Mouse (Mus musculus): ENCODE results near the gene Spry1.
"Not testable (repeated sequence)": the region's sequence is repeated elsewhere in the genome, so short reads cannot be mapped to it uniquely, and the experiment has no call there.

The Spry1 gene

DNA sequence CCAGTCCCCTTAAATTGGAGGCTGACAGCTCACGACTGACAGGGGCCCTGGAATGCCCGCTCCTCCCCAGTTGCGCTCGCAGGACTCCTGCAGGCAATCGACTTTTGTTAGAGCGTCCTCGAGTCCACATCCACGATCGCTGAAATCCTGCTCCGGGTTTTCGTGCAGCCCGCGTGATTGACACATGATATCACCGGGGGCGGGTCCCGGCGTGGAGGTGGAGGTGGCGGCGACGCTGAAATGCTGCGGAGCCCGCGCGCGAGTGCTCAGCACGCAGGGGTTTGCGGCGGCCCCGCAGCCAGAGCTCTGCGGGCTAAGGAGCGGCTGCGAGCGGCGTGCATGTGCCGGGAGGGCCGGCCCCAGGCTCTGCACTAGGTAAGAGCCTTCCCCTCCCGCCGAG lies at the start of gene Spry1:
TSS of gene Spry1 (plus strand) at position 258 of the 400 bp plus-strand sequence.
- DNase-seq (ENCODE audit: low spot score in 2 of 2): peak; percentile 93

DNA sequence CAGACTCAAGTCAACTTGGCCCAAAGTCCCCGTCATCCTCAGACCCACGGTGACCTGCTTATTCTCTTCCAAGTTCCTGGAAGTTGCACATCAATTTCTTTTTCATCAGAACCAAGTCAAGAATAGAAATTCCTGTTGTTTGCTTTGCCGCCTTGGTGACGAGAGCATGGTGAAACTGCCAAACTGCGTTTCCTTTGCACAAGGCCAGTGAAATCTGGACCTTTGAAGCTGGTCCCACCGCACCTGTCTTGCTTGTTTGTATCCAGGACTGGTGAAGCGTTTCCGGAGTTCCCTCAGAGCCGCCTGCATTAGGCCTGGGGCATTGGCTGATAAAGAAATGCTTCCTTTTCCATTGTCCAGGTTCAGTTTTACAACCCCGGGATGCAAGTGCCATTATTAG lies 44.0 kb upstream of the Spry1 start:
- DNase-seq (ENCODE audit: low spot score in 2 of 2): no peak

DNA sequence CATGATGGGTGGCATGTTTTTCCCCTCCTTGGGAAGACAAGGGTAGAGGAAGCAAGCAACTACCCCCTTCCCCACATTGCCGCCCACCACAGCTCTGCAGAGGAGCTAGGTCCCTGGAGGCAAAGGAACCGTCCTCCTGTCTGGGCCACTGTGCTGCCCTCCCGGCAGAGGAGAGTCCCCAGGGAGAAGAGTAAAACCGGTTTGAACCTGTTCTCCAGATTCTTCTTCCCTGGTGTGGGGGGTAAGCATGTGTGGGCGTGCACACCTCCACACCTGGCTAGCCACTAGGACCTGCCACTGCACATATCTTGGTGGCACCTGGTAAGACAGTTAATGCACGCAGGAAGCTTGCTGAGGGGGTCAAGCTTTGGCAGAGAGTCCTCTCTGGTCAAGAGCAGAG lies 43.2 kb upstream of the Spry1 start:
- DNase-seq (ENCODE audit: low spot score in 2 of 2): no peak

DNA sequence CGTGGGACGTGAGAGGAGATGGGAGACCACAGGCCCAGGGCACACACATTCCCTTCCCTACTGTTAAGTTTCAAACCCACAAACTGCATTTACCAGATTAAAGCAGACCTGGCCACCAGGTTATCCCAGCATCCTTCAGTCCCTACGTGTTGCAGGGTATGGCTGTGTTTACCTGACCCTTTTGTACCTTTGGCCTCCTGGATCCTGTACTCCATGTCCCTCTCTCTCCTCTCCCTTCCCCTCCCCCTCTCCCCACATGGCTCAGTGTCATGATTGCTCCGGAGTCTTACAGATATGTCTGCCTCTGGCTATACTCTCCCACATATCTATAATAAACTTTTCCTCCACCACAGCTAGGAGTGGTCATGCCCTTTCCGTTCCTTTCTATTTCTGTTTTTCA lies 42.5 kb upstream of the Spry1 start:
- no peak for DNase-seq (ENCODE audit: low spot score in 2 of 2)

DNA sequence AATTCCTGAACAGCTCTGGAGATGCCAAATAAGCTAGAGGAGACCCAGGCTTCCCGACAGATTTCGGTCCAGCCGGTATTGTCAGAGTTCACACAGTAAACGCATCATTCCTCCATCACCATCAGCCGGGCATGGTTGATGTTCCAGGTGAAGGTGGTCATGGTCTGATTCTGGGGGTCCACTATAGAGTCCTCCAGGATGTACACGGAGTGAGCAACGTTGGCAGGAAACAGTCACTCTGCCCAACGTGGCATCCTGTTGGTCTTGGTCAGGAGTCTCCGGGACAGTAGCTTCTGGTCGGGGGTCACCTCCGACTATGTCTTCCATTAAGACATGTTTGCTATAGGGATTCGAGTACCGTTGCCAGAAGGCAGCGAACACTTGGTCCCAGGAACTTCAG lies 40.1 kb upstream of the Spry1 start:
- DNase-seq (ENCODE audit: low spot score in 2 of 2): not testable (repeated sequence)

DNA sequence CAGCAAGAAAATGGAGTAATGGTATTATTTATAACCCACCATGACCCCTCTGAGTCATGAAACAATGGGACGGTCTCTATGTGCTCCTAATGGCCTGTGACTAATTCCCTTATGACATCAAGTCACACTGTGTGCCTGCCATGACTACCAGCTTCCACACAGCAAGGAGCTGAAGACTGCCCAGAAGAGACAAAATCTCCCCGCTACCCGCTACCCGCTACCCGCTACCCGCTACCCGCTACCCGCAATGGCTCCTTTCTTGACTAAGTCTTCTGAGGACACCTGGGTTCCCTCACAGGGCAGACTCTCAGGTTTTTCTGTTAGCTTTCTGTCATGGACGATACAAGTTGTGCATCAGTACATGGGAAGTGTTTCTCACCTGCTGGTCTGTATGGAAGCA lies 37.4 kb upstream of the Spry1 start:
- no peak for DNase-seq (ENCODE audit: low spot score in 2 of 2)

DNA sequence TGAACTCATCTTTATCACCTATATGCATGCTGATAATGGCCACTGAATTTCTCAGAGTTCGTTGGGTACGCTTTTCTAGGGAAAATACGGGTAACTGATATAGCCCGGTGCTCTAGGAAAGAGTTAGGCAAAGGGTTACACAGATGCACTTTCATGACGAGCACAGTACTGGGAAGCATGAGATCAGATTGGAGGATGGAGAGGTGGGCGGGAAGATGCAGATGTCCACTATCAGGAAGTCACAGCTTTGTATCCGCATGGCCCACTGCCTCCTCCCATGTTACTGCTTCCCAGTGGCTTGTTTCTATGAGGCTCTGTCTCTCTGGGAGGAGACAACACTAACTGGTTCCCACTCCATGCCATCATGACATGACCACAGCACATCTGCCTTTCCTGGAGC lies 36.9 kb upstream of the Spry1 start:
- DNase-seq (ENCODE audit: low spot score in 2 of 2): no peak

DNA sequence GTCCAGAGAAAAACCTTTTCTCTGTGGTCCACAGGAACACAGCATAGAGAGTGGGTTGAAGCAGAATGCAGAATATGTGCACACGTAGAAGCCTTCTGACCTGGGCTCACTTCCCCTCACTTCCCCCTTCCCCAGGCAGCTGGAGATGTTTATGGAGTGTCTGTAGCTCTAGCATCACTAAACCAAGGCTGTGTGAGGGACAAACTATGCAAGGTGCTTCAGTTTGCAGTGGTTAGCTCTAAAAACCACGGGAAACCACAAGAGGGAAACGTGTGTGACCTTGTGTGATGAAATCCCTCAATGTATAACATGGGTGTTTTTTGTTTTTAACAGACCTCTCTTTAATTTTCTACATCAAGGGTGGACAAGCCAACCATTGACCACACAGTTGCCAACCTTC lies 36.2 kb upstream of the Spry1 start:
- DNase-seq (ENCODE audit: low spot score in 2 of 2): no peak

DNA sequence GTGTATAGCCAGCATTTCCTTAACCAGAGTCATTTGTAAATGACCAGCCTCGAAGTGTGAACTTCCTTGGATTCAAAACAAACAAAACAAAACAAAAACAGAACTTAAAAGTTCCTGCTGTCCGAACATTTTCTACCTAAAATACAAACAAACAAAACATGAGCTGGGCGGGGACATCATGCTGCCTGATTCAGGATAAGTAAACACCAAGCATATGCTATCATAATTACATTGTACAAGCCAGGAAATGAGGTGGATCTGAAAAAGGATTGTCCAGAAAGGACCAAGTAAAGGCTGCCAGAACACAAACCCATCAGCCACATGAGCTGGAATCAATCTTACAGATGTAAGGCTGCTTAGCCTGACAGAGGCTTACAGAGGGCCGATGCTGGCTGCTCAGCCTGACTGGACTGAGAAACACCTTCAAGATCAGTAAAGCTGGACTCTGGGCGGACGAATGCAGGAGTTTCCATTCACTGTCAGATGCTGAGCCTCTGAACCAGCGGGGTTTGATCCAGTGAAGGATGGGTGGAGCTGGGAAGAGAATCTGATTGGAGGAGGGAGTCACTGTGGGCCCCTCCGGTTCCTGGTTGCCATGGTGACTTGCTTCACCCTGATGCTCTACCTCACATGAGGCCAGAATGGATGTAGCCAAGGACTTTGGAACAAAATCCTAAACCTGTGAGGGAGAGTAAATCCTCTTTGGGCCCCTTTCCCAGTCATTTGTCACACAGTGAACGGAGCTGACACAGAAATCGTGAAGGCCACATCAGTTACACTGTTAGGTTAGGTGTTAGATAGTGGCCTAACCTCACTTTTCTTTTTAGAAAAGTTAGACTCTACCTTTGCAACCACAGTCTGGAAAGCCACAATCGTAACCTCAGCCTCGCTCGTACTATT lies 34.5 kb upstream of the Spry1 start:
- DNase-seq (ENCODE audit: low spot score in 2 of 2): no peak

DNA sequence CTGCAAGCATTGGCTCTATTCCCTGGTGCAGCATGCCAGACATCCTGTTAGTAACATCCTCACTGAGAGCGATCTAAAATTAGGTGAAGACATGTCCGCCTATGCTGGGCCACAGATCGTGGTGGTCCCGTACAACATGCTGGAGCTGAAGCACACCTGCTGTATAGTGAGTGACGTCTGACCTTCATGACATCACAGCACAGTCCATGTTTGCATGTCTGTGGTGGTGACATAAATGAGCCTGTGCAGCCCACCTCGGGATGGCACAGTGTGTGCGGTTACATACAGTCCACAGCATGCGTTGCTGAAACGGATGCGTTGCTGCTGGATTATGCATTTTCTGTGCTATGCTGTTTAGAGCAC lies 33.9 kb upstream of the Spry1 start:
- no peak for DNase-seq (ENCODE audit: low spot score in 2 of 2)

DNA sequence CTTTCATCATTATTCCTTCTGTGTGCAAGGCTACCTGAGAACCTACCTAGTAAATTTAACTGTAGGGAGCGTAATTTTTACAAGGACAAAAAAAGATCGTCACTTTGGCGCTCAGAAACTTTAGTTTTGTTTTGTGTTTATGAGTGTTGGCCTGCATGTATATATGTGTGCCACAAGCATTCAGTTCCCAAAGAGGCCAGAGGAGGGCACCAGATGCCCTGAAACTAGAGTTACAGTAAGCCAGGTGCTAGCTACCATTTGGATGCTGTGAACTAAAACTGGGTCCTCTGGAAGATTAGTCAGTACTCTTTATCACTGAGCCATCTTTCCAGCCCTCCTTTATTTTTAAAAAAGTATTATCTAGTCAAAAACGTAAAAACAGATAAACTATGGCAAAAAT lies 30.8 kb upstream of the Spry1 start:
- DNase-seq (ENCODE audit: low spot score in 2 of 2): no peak

DNA sequence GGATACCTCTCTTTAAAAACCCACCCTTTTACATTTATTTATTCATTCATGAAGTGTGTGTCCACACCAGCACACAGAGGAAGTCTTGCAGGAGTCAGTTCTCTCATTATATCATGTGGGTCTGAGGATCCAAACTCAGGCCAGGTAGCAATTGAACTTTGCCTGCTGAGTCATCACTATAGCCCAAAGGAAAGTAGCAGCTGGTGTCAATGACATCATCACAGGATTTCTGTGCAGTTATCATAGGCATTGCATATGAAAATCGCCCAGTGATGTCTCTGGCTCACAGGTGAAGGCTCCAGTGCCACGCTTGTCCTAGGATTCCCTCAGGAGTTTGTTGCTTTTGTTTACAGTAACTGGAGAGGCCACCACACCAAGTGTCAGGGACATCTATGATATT lies 29.1 kb upstream of the Spry1 start:
- no peak for DNase-seq (ENCODE audit: low spot score in 2 of 2)

DNA sequence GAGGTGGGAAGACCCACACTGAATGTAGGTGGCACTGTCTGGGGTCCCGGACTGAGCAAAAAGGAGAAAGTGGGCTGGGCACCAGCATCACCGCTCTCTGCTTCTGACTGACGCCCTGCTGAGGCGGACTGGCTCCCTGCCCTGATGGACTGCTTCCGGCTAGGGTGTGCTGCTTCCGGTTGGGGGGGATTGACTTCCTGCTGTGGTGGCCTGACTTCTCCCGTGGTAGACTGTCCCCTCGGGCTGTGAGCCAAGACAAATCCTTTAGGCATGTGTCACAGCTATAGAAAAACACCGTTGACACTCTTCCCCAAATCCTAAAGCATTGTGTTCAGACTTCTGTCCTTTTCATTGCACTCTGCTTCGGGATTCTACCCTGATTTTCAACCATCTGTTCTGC lies 26.0 kb upstream of the Spry1 start:
- no peak for DNase-seq (ENCODE audit: low spot score in 2 of 2)

DNA sequence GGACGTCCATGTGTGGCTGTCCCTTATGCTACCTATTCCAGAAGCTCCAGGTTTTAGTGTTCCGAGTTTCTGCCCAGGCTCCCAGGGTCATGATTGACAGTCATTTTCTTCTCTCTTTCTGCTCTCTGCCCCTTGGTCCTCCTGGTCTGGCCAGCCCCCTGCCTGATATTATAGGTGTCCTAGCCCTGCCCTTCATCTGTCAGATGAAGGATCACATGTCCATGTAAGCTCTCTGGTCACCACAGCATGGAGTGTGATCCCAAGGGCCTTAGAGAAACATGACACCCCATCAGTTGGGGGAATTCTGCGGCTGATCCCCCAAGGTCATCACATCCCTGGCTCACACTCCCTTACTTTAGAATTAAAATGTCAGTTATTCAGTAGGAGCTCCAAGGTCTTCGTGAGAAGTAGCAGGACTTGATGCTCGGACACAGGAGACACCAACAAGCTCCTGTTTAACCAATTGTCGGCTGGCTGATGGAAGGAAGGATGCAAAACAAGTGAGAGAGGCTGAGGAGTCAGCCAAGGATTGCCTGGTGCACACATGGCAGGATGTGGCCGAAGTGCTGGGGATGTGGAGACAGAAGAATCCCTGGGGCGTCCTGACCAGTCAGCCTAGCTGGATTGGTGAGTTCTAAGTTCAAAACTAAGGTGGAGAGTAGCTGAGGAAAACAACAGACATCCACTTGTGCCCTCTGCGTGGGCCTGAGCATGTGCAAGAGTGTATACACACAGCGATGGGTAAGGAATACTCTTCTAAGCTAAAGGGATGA lies 24.7 kb upstream of the Spry1 start:
- DNase-seq (ENCODE audit: low spot score in 2 of 2): no peak

DNA sequence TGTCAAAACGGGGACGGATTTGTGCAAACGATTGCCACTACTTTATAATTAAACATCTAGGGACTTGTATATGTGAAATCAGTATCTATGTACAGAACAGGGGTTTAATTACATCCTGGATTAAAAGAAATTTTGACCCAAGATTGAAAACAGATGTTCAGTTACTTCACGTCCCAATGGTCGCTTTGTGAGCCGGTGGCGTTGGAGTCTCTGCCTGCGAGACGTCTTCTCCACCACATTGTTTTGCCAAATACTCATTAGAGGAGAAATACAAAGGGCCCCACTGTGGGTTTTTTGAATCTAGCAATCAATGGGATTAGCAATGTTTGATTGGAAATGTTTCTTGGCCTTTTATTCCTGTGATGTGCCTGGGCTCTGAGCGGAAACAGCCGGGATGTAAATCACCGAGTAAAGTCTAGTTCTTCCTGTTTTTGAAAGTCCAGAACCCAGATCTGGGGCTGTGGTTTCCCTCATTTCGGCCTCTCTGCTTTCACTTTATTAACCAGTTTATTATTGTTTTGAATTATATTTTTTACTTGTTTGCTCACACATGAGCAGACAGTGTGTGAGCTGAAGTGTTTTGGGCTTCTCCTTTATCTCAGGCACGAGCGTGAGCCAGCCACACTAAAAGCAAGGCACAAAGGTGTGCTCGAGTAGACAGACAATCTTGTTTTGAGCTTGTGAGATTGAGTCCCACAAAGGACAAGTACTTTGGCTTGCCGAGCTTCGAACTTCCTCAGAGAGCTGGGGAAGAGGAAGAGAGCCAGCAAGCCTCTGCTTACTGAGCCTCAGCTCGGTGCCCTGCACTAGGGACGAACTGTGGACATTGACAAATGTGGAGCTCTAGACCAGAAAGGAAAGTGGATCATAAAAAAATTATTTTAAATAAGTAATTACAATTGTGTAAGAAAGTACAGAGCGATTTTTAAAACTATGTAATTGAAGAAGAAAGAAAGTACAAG lies 22.9 kb upstream of the Spry1 start:
- DNase-seq (ENCODE audit: low spot score in 2 of 2): no peak

DNA sequence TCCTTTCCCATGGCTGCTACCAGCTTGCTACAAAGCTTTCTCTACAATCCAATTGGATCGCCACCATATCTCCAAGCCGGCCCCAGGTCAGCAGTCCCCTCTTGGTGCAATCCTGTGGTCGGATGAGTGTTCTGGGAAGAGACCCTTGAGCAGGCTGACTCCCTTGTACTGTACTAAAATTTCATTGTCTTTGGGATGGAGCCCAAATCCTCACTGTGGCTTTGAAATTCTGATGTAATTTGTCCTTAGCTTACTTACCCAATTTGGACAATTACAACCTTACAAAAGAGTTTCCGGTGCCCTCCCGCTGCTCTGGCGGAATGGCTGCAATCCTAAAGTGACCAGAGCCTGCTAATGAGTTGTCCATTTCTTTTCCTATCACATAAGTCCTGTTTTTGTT lies 7.5 kb upstream of the Spry1 start:
- no peak for DNase-seq (ENCODE audit: low spot score in 2 of 2)

DNA sequence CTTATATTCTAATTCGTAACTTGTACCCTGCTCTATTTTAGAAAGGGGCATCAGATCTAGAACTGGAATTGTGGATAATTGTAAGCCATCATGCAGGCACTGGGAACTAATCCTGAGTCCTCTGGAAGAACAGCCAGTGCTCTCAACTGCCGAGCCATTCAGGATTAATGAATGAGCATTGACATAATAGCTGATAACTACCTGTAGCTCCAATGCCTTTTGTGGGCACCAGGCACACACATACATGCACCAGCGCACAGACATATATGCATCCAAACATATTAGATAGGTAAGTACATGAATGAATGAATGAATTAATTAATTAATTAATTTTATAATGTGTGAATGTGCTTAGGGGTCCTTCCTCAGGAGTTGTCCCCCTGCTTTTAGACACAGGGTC lies 7.0 kb upstream of the Spry1 start:
- no peak for DNase-seq (ENCODE audit: low spot score in 2 of 2)

DNA sequence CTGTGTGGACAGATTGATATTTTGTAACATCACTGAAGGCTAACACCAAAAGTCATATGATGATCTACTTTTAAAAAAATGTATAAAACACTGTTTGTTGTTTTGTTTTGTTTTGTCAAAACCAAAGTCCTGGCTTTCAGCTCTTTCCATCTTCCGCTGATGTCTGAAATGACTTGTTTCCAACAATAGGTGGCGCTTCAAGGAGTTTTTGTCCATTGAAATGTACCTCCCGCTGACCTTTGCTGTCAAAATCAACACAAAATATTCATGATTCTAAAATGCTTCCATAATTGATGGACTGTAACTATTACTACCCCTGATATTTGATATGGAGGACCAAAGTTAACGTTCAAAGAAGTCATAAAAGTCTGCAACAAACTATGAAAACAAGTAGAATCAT lies 5.1 kb upstream of the Spry1 start:
- DNase-seq (ENCODE audit: low spot score in 2 of 2): no peak

DNA sequence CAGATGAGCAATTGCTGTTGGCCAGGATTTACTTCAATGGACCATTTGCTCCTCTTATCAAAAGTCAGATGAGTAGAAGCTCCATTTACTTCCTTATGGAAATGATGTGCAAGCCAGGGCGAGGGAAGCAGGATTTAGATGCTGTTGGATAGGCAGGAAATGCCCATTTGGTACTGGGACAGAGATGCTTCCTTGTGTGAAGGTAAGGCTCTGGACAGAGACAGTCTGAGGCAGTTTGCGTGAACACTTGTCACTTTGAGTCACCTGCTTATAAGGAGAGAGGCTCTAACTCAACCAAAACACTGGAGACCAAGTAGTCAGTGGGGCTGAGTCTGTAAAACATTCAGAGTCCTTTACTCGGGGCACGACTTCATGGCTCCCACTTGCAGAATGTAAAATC lies 2.8 kb upstream of the Spry1 start:
- no peak for DNase-seq (ENCODE audit: low spot score in 2 of 2)

DNA sequence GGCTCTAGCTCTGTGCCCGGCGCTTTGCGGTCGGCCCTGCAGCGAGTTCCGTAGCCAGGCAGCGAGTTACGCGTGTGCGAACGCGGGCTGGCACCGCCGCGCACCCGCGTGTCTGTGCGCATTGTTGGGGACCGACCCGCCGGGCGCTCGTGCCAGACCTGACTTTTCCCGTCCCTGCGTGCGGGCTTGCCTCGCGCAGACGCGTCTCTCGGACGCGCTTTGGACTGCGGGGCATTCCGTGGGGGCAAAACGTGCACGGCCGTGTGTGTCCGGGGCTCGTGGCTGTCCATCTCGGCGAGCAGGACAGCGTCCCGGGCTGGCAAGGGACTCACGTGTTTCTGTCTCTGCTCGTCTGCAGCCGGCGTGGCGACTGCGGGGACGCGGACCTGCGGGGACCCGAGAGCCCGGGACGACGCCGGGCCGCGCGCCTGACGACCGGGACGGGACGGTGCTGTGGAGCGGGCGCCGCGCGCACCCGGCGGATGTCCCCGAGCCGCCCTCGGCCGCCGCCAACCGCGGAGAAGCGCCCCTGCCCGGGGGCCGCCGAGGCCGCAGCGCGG lies 495 bp downstream of the Spry1 start:
- no peak for DNase-seq (ENCODE audit: low spot score in 2 of 2)

DNA sequence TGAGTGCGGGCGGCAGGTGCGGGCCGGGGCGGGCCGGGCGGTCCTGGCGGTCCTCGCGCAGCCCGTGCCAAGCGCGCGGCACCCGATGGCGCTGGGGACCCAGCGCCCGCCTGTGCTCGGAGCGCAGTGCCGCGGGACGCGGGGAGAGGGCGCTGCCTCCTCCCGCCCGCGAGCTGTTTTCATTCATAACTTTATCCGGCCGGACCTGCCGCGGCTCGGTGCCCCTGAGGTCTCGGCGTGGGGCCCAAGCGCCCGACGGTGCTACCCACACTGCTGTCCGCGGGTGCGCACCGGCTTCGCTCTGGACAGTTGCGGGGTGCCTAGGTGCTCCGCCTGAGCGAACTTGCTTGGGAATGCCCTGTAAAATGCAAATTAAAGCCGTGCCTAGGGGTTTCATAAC lies 1.1 kb downstream of the Spry1 start:
- peak; percentile 26 to 60 for DNase-seq (ENCODE audit: low spot score in 2 of 2)

Data from frontal cortex, postnatal 14 days (tissue).